Mouse (Mus musculus): ENCODE results near the gene Sval2. TPM values are rescaled to one million over a fixed set of nuclear protein-coding genes. Genes with fewer than 3 reads are reported as not detected.

Gene Sval2
- not detected in 2 replicates for total RNA-seq (2017)

DNA sequence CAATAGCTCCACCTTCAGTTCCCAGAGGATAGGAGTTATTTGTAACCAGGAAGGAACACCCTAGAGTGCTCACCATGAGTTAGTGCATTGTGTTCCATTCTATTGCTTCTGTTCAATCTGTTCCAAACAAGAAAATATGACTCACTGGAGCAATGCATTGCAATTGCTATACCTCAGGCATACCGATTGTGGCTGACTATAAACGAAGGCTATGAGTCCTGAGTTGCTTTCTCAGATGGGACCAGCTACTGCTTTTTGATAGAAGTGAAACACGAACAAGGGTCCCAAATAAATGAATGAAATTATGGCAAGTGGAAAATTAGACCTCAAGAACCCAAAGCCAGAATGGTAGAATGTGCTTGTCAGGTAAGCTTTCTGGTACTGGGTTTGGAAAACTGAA, at the start of gene Sval2:
Gene Sval2, plus strand, starts transcription at position 301 of the 400 bp plus-strand sequence.
- ATAC-seq (ENCODE audit: extremely low read depth, insufficient number of reproducible peaks, low FRiP score, poor library complexity, severe bottlenecking): no peak

GRCm38 (mm10) chr6:41824086-41824485, 28.7 kb upstream of the Sval2 start:
- no peak for ATAC-seq (ENCODE audit: extremely low read depth, insufficient number of reproducible peaks, low FRiP score, poor library complexity, severe bottlenecking)

DNA sequence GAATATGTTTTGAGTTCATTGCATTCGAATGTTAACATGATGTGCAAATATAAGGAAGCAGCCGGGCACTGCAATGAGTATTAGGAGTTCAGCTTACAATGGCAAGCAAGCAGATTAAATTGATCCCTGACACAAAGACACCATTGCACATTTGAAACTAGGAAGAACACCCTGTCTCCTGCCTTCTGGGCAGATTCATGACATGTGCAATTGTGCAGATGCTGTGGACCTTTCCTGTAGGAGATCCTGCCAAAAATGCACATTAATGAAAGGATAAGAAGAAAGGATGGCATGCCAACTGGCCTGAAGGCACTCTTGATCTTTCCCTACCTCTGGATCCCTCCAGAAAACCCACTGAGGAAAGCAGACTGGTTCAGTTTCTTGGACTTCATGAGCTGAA, 23.3 kb upstream of the Sval2 start:
- ATAC-seq (ENCODE audit: extremely low read depth, insufficient number of reproducible peaks, low FRiP score, poor library complexity, severe bottlenecking): no peak

DNA sequence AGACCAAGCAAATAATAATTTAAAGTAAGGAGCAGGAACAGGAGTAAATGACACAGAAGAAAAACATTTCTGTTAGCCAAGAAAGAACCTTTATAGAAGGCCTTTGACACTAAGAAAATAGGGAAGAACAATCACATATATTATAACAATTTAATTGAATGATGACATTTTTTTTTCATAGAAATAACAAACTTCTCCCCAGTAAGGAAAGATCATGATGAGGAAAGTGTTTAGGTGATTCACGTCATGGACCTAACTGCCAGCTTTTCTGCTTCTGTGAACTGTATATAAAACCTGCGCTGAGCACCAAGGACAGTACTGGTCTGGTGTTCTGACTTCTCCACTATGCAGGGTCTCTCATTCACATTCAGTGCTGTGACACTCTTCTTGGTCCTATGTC, 5.6 kb upstream of the Sval2 start, which contains the start of gene Pip:
Gene Pip, plus strand, starts transcription at position 301 of the 400 bp plus-strand sequence.
- ATAC-seq (ENCODE audit: extremely low read depth, insufficient number of reproducible peaks, low FRiP score, poor library complexity, severe bottlenecking): no peak

DNA sequence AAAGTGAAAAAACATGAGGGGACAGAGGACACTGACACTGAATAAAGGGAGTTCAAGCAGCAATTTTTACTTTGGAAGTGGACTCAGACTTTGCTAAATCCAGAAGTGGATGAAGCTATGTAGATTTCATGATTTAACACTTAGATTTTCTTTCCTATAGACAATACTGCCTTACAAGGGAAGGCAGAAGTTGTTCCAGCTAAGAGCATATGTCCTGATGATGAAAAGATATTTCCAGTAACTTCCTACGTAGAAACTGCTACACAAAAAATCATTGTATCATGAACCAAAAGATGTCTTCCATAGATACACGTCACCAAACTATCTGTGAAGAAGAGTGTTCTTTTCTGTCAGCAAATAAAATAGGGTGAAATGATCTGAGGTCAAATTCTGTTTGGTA, 11.2 kb downstream of the Sval2 start:
- ATAC-seq (ENCODE audit: extremely low read depth, insufficient number of reproducible peaks, low FRiP score, poor library complexity, severe bottlenecking): no peak

GRCm38 (mm10) chr6:41911625-41912024, 58.8 kb downstream of the Sval2 start:
- no peak for ATAC-seq (ENCODE audit: extremely low read depth, insufficient number of reproducible peaks, low FRiP score, poor library complexity, severe bottlenecking)

Other genes with a start within 250 kb of the Sval2 start
- gene Ephb6, start 247.5 kb upstream of the Sval2 start, total RNA-seq (2017): 1.1 and 3.0 TPM in 2 replicates
- gene Trpv6, start 216.6 kb upstream of the Sval2 start, total RNA-seq (2017): not detected in 2 replicates
- gene Trpv5, start 172.2 kb upstream of the Sval2 start, total RNA-seq (2017): not detected in 2 replicates
- not detected in 2 replicates for gene Llcfc1, start 168.6 kb upstream of the Sval2 start, total RNA-seq (2017)
- gene Kel, start 148.7 kb upstream of the Sval2 start, total RNA-seq (2017): 0.47 and 1.5 TPM in 2 replicates
- gene Olfr459, start 77.8 kb upstream of the Sval2 start, total RNA-seq (2017): not detected in 2 replicates
- gene Pip, start 5.5 kb upstream of the Sval2 start, total RNA-seq (2017): not detected in 2 replicates
- gene Sval1, start 98.6 kb downstream of the Sval2 start, total RNA-seq (2017): not detected in 2 replicates
- not detected in 2 replicates for gene Sval3, start 115.2 kb downstream of the Sval2 start, total RNA-seq (2017)
- gene Sva, start 185.4 kb downstream of the Sval2 start, total RNA-seq (2017): not detected in 2 replicates

Measured in neutrophil, adult 5-6 weeks (primary cell).